Mouse (Mus musculus): ENCODE results near the gene Med27.

The Med27 gene

GRCm38 (mm10) chr2:29437111-29437510 is 90.5 kb downstream of the Med27 start:
- DNase-seq (ENCODE audit: low read depth): no peak

- no peak for DNase-seq (ENCODE audit: low read depth)
These were observed 91.4 kb downstream of the Med27 start for GRCm38 (mm10) chr2:29437861-29438529.

GRCm38 (mm10) chr2:29438530-29438862 is 91.9 kb downstream of the Med27 start:
- no peak for DNase-seq (ENCODE audit: low read depth)

GRCm38 (mm10) chr2:29438986-29439385 is 92.4 kb downstream of the Med27 start:
- DNase-seq (ENCODE audit: low read depth): no peak

- DNase-seq (ENCODE audit: low read depth): no peak
These were observed 92.8 kb downstream of the Med27 start for GRCm38 (mm10) chr2:29439396-29439795.

- DNase-seq (ENCODE audit: low read depth): no peak
These were observed 93.4 kb downstream of the Med27 start for GRCm38 (mm10) chr2:29439857-29440502.

GRCm38 (mm10) chr2:29442275-29442674 is 95.7 kb downstream of the Med27 start:
- DNase-seq (ENCODE audit: low read depth): no peak

- DNase-seq (ENCODE audit: low read depth): no peak
These were observed 97.1 kb downstream of the Med27 start for GRCm38 (mm10) chr2:29443626-29444217.

GRCm38 (mm10) chr2:29448476-29449002 is 101.9 kb downstream of the Med27 start:
- no peak for DNase-seq (ENCODE audit: low read depth)

GRCm38 (mm10) chr2:29451368-29451999 is 104.9 kb downstream of the Med27 start:
- no peak for DNase-seq (ENCODE audit: low read depth)

- DNase-seq (ENCODE audit: low read depth): no peak
These were observed 106.8 kb downstream of the Med27 start for GRCm38 (mm10) chr2:29453376-29453775.

GRCm38 (mm10) chr2:29456631-29457320 is 110.2 kb downstream of the Med27 start:
- no peak for DNase-seq (ENCODE audit: low read depth)

GRCm38 (mm10) chr2:29457677-29458076 is 111.1 kb downstream of the Med27 start:
- DNase-seq (ENCODE audit: low read depth): no peak

- no peak for DNase-seq (ENCODE audit: low read depth)
These were observed 111.8 kb downstream of the Med27 start for GRCm38 (mm10) chr2:29458346-29458950.

GRCm38 (mm10) chr2:29459648-29460047 is 113.0 kb downstream of the Med27 start:
- DNase-seq (ENCODE audit: low read depth): no peak

- no peak for DNase-seq (ENCODE audit: low read depth)
These were observed 115.2 kb downstream of the Med27 start for GRCm38 (mm10) chr2:29461841-29462240.

GRCm38 (mm10) chr2:29463039-29463585 is 116.5 kb downstream of the Med27 start:
- DNase-seq (ENCODE audit: low read depth): no peak

- DNase-seq (ENCODE audit: low read depth): no peak
These were observed 118.4 kb downstream of the Med27 start for GRCm38 (mm10) chr2:29464851-29465648.

GRCm38 (mm10) chr2:29465649-29466137 is 119.1 kb downstream of the Med27 start:
- no peak for DNase-seq (ENCODE audit: low read depth)

GRCm38 (mm10) chr2:29466396-29466795 is 119.8 kb downstream of the Med27 start:
- DNase-seq (ENCODE audit: low read depth): no peak
